Mouse (Mus musculus): ENCODE data around the gene Tmem59.

Tmem59 gene

GRCm38 (mm10) chr4:107181866-107182265, 3.7 kb downstream of the Tmem59 start:
- no peak for DNase-seq

- DNase-seq = no peak
These were observed 4.6 kb downstream of the Tmem59 start for GRCm38 (mm10) chr4:107182796-107183195.

- DNase-seq = no peak
These were observed 5.0 kb downstream of the Tmem59 start for GRCm38 (mm10) chr4:107183203-107183602.

- DNase-seq = no peak
These were observed 7.5 kb downstream of the Tmem59 start for GRCm38 (mm10) chr4:107185703-107186102.

GRCm38 (mm10) chr4:107193841-107194240, 15.6 kb downstream of the Tmem59 start:
- no peak for DNase-seq

GRCm38 (mm10) chr4:107196454-107196853, 18.3 kb downstream of the Tmem59 start:
- no peak for DNase-seq

- no peak for DNase-seq
These were observed 19.9 kb downstream of the Tmem59 start for GRCm38 (mm10) chr4:107198072-107198471.

- no peak for DNase-seq
These were observed 23.6 kb downstream of the Tmem59 start for GRCm38 (mm10) chr4:107201779-107202178.

- no peak for DNase-seq
These were observed 24.8 kb downstream of the Tmem59 start for GRCm38 (mm10) chr4:107203001-107203400.

GRCm38 (mm10) chr4:107207016-107207415, 28.8 kb downstream of the Tmem59 start:
- DNase-seq = no peak

- no peak for DNase-seq
These were observed 30.7 kb downstream of the Tmem59 start, which contains the start of gene Ldlrad1 for GRCm38 (mm10) chr4:107208880-107209279. Ldlrad1 (plus strand) TSS chr4:107209180.

- no peak for DNase-seq
These were observed 32.4 kb downstream of the Tmem59 start for GRCm38 (mm10) chr4:107210483-107211097.

- DNase-seq = no peak
These were observed 33.3 kb downstream of the Tmem59 start for GRCm38 (mm10) chr4:107211465-107211864.

GRCm38 (mm10) chr4:107211936-107212335, 33.7 kb downstream of the Tmem59 start:
- DNase-seq = no peak

GRCm38 (mm10) chr4:107213279-107214011, 35.2 kb downstream of the Tmem59 start:
- no peak for DNase-seq

- DNase-seq = no peak
These were observed 39.4 kb downstream of the Tmem59 start for GRCm38 (mm10) chr4:107217574-107217973.

GRCm38 (mm10) chr4:107221524-107221923, 43.3 kb downstream of the Tmem59 start:
- no peak for DNase-seq

GRCm38 (mm10) chr4:107223225-107224204, 45.3 kb downstream of the Tmem59 start:
- no peak for DNase-seq

GRCm38 (mm10) chr4:107226313-107226712, 48.1 kb downstream of the Tmem59 start:
- no peak for DNase-seq

- DNase-seq = no peak
These were observed 54.0 kb downstream of the Tmem59 start for GRCm38 (mm10) chr4:107232219-107232618.

- no peak for DNase-seq
These were observed 60.1 kb downstream of the Tmem59 start for GRCm38 (mm10) chr4:107238253-107238652.

GRCm38 (mm10) chr4:107240196-107240595, 62.0 kb downstream of the Tmem59 start:
- no peak for DNase-seq
